Mouse (Mus musculus) midbrain, embryonic 14.5 days (tissue): ENCODE results near the gene Klhl3. TPM values are rescaled to one million over a fixed set of nuclear protein-coding genes. Genes with fewer than 3 reads are reported as not detected.
A peak's percentile ranks its signal among the peaks of the same experiment; 100 is the strongest.

Experiments used
- ATAC-seq: fragments of 200-750 bp; cut with Nextera tagmentation; 2 replicates; pipeline ENCODE4 v1.8.0; 2017; ENCODE audit warnings: moderate number of reproducible peaks, moderate library complexity; ENCODE audit not compliant: low FRiP score, low TSS enrichment
- DNase-seq: peaks from one replicate; pipeline ENCODE4 v3.0.0-alpha.2; 2015
- H3K27ac ChIP-seq: fragments of 300-500 bp; sonication (generic); replicated peaks from 2 replicates; pipeline ENCODE4 v1.5.1; 2014; ENCODE audit warnings: mild to moderate bottlenecking, low read depth, low read length, moderate library complexity
- H3K27me3 ChIP-seq: fragments of 300-500 bp; sonication (generic); 2 replicates; pipeline ENCODE4 v1.6.1; 2014; ENCODE audit warnings: low read length, control low read depth, mixed read lengths; ENCODE audit not compliant: control insufficient read depth, insufficient read depth
- H3K36me3 ChIP-seq: fragments of 300-500 bp; sonication (generic); 2 replicates; pipeline ENCODE4 v1.6.1; 2014; ENCODE audit warnings: low read length, control low read depth; ENCODE audit not compliant: control insufficient read depth, insufficient read depth
- H3K4me1 ChIP-seq: fragments of 300-500 bp; sonication (generic); 2 replicates; pipeline ENCODE4 v1.6.1; 2014; ENCODE audit warnings: mild to moderate bottlenecking, antibody characterized with exemption, low read length, control low read depth; ENCODE audit not compliant: control insufficient read depth, insufficient read depth
- H3K4me2 ChIP-seq: fragments of 300-500 bp; sonication (generic); 2 replicates; pipeline ENCODE4 v1.6.1; 2014; ENCODE audit warnings: mild to moderate bottlenecking, low read length, moderate library complexity
- H3K4me3 ChIP-seq: fragments of 300-500 bp; sonication (generic); replicated peaks from 2 replicates; pipeline ENCODE4 v1.5.1; 2014; ENCODE audit warnings: low read depth, low read length
- H3K9ac ChIP-seq: fragments of 300-500 bp; sonication (generic); replicated peaks from 2 replicates; pipeline ENCODE4 v1.6.1; 2014; ENCODE audit warnings: mild to moderate bottlenecking, low read length, moderate library complexity
- H3K9me3 ChIP-seq: fragments of 300-500 bp; sonication (generic); 2 replicates; pipeline ENCODE4 v1.6.1; 2016; ENCODE audit warnings: low read length, control low read depth, mixed read lengths; ENCODE audit not compliant: control insufficient read depth
- WGBS: fragments of 180-500 bp; shearing (Covaris S2); extraction: QIAGEN DNeasy Blood & Tissue Kit; methylation state at CpG from one replicate; pipeline ENCODE4 v1.1.7; 2014; 5-methylcytosine and 5-hydroxymethylcytosine counted together
- microRNA counts: library from miRNA; unstranded; fragments of <30 nt; microRNA quantifications from one replicate; lab custom pipeline; 2016
- microRNA-seq: library from miRNA; unstranded; fragments of <30 nt; microRNA quantifications from one replicate; pipeline ENCODE4, GENCODE M21; 2016
- polyA plus RNA-seq: library from polyadenylated mRNA; unstranded; fragments of >200 nt; fragmentation: Nextera tagmentation; extraction: Ambion mirVana; gene quantifications from 2 replicates; pipeline ENCODE4 v1.2.1, GENCODE M21; 2014

Klhl3 gene
- polyA plus RNA-seq, 1 experiment from 2014 or later: 10.1 TPM

GRCm38 (mm10) chr13:57965658-57966057 lies 147.7 kb downstream of the Klhl3 start:
- Histone ChIP-seq H3K4me1 (no peaks in the 10 kb centered on the region), H3K27ac (no peak overlapping the region), H3K4me3 (no peak overlapping the region), H3K9ac (no peak overlapping the region), H3K36me3 (no peaks in the 10 kb centered on the region), H3K4me2 (no peak overlapping the region), H3K27me3 (no peaks in the 10 kb centered on the region), H3K9me3 (no peaks in the 10 kb centered on the region)
- DNase-seq (no peak), ATAC-seq (no peak)
- WGBS: 87% methylated on average over 6 of the region's 6 CpGs

GRCm38 (mm10) chr13:57960254-57960653 lies 153.1 kb downstream of the Klhl3 start:
- no peaks in the 10 kb centered on the region for H3K36me3 ChIP-seq
- H3K4me3 ChIP-seq: no peak overlapping the region
- H3K9me3 ChIP-seq: 0 out of 2 replicates have a peak, but pooled peaks cover 6% of the 10 kb centered on the region
- DNase-seq: no peak
- no peaks in the 10 kb centered on the region for H3K27me3 ChIP-seq
- H3K4me2 ChIP-seq: no peak overlapping the region
- ATAC-seq: no peak
- H3K4me1 ChIP-seq: no peaks in the 10 kb centered on the region
- no peak overlapping the region for H3K9ac ChIP-seq
- H3K27ac ChIP-seq: no peak overlapping the region
- 78% methylated on average over 2 of the region's 2 CpGs for WGBS

DNA sequence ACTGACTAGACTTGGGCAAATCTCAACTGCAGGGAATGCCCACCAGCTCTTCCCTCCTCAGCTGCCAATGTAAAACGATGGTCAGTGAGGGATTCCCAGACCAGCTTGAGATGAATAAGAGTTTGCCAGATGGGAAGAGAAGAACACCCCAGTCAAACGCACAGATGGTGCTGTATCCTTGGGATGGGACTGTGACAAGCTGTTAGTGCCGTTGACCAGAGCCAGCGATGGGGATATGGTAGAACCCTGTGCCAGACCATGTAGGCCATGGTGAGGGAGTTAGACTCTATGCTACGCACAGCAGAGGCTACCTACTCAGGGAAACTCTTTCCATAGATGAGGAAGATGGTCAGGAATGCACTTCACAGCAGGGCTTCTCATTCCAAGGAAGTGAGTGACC lies 153.6 kb downstream of the Klhl3 start:
- H3K27me3 ChIP-seq: no peaks in the 10 kb centered on the region
- no peak overlapping the region for H3K27ac ChIP-seq
- H3K4me3 ChIP-seq: no peak overlapping the region
- WGBS: 85% methylated on average over 5 of the region's 5 CpGs
- H3K36me3 ChIP-seq: no peaks in the 10 kb centered on the region
- DNase-seq (no peak), ATAC-seq (no peak)
- H3K9me3 ChIP-seq: 0 out of 2 replicates have a peak, but pooled peaks cover 6% of the 10 kb centered on the region
- no peak overlapping the region for H3K4me2 ChIP-seq
- no peak overlapping the region for H3K9ac ChIP-seq
- H3K4me1 ChIP-seq: no peaks in the 10 kb centered on the region

MicroRNAs within 50 kb of the gene (microRNA counts, 519-probe panel; counts per million panel counts)
- not detected for microRNA mmu-miR-874 (lab: Ali Mortazavi, UCI)

Small RNA genes within 50 kb of the gene (microRNA-seq; reads per million reads assigned to microRNA genes)
- 249 reads per million, percentile 65 among the genes with 10 or more reads in this experiment for gene Mir874

Other genes with a start within 250 kb of the Klhl3 start
- 66.2 and 73.1 TPM in 2 replicates for gene Spock1, start 205.3 kb downstream of the Klhl3 start, polyA plus RNA-seq
- gene Hnrnpa0, start 15.0 kb upstream of the Klhl3 start, polyA plus RNA-seq: 72.5 and 93.5 TPM in 2 replicates
- 59.7 TPM in 2 replicates for gene Idnk, start 44.1 kb upstream of the Klhl3 start, polyA plus RNA-seq
- gene Ubqln1, start 102.1 kb upstream of the Klhl3 start, polyA plus RNA-seq: 100 and 112 TPM in 2 replicates
- 25.2 TPM in 2 replicates for gene Gkap1, start 162.1 kb upstream of the Klhl3 start, polyA plus RNA-seq
- gene Kif27, start 245.5 kb upstream of the Klhl3 start, polyA plus RNA-seq: 1.3 and 2.3 TPM in 2 replicates